Mouse (Mus musculus): Measurements from ENCODE around the gene Abhd18.

GRCm38 (mm10) chr3:40954792-40955191, 108.0 kb downstream of the Abhd18 start:
- TF ChIP-seq POLR2A (IDR thresholded peaks at IDR 0.05; ENCODE audit: extremely low read depth, insufficient read depth, low read length) (no peak), CTCF (IDR thresholded peaks at IDR 0.05; ENCODE audit: low read depth, low read length) (no peak)

Data from liver, adult 2 months (tissue).